Mouse (Mus musculus) megakaryocyte, adult 5-6 weeks (primary cell): ENCODE results near the gene Olfr70. TPM values are rescaled to one million over a fixed set of nuclear protein-coding genes. Genes with fewer than 3 reads are reported as not detected.

ENCODE experiments used
- ATAC-seq: 2 replicates; pipeline ENCODE4 v1.8.0; 2016; ENCODE audit warnings: mild to moderate bottlenecking, inconsistent platforms; ENCODE audit not compliant: poor library complexity, severe bottlenecking
- total RNA-seq, 2 experiments: library from RNA; stranded (forward) in 1 of 2; stranded (reverse) in 1 of 2; fragments of 153-499, 151-499 nt in 1 of 2; fragments of 221-1000, 200-1000 nt in 1 of 2; gene quantifications; 2 replicates each; pipeline versions ENCODE4 v1.2.3 to v1.2.4; 2015 to 2017

The Olfr70 gene
- total RNA-seq (2015) (not detected in 2 replicates), total RNA-seq (2017) (not detected in 2 replicates)

- ATAC-seq, result no peak
Observed at GRCm38 (mm10) chr4:43700707-43701106, at the start of gene Olfr70. TSS of gene Olfr70 (minus strand) at chr4:43700807.

DNA sequence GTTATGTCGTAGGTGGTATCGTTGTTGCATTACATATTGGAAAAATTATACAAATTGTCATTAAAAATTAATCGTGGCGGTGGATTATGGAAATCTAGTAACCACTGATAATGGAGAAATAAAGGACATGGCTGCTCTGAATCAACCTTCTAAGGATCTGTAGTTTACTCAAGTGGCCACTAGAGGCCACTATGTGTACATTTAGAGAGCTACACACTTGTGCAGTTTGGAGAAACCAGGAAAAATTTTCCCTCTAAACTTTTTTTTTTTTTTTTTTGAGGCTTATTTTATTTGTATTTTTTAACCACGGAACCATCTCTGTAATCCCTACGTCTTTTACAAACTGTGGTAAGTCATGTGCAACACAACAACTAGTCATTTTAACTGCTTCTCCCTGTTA, 44.6 kb upstream of the Olfr70 start:
- ATAC-seq, result no peak

DNA sequence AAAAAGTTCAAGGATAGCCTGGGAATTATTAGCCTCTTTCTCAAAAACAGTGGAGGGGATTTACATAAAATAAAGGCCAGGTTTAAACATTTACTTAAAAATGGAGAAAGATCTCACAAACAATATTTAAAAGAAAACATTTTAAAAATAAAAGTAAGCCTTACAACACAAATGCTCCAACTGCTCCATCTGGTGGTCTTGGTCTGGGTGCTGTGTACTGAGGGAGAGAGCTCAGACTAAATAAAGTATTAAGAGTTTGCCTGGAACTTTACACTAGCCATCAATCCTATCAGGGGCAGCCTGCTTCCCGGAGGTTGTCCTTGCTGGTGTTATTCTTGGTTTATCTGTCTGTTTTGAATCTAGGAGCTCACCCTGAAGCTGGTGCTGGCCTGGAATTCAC, 42.5 kb upstream of the Olfr70 start:
- ATAC-seq, result no peak

- no peak for ATAC-seq
Observed at GRCm38 (mm10) chr4:43742637-43743036, 42.0 kb upstream of the Olfr70 start.

GRCm38 (mm10) chr4:43741526-43741925, 40.9 kb upstream of the Olfr70 start:
- ATAC-seq, result no peak

GRCm38 (mm10) chr4:43738989-43739674, 38.5 kb upstream of the Olfr70 start:
- no peak for ATAC-seq

GRCm38 (mm10) chr4:43737144-43737543, 36.5 kb upstream of the Olfr70 start:
- no peak for ATAC-seq

GRCm38 (mm10) chr4:43733186-43733585, 32.6 kb upstream of the Olfr70 start:
- no peak for ATAC-seq

DNA sequence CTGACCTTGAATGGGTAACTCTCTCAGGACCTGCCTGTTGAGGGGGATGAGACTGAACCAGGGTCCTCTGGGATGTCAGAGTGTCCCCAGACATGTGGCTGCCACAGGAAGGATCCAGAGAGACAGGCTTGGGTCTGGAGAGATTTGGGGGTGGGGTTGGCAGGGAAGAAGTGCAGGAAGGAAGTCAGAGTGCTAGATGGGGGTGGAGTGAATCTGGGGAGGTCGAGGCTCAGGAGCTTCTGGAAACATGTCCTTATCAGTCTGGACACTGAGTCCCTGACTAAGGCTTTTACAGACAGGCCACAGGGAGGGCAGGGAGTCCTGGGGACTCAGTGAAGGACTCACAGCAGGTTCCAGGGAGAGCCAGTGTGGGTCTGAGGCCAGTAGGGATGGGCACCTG, 31.6 kb upstream of the Olfr70 start:
- no peak for ATAC-seq

GRCm38 (mm10) chr4:43730750-43731297, 30.2 kb upstream of the Olfr70 start:
- ATAC-seq, result no peak

DNA sequence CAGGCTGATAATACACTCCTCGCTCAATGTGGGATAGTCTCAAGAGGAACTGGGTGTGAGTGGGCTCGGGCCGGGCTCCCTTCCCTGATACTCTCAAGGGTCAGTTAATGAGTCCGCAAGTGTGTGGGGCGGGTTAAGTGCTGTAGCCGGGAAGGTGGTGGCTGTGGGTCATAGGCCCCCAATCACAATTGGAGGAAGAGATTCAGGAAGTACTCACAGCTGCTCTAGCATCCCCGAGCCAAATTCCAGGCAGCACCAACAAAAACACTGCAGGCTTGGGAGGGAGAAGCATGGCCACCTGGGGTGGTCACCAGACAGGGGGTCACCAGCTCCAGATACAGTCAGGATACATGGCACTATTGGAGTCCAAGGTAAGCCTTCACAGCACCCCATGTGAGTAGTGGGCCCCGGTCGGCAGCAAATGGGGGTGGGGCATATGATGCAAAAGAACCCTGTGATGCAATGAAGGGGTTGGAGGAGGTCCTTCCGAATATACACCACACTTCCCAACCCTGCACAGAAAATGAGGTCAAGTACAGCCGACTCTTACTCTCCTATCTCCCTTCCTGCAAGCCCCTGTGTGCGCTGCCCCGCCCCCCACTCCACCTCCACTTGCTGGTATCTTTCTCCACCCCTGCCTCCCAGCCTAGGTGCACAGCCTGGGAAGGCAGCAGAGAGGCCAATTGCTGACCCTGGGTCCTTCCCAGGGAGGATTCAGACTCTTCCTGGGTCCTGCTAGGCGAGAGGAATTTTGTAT, 29.4 kb upstream of the Olfr70 start, which contains the start of gene Spaar:
TSS of gene Spaar (plus strand) at position 241 of the 757 bp plus-strand sequence.
- ATAC-seq, result no peak

GRCm38 (mm10) chr4:43729126-43729525, 28.5 kb upstream of the Olfr70 start:
- no peak for ATAC-seq

- no peak for ATAC-seq
Observed at GRCm38 (mm10) chr4:43728576-43728954, 28.0 kb upstream of the Olfr70 start.

DNA sequence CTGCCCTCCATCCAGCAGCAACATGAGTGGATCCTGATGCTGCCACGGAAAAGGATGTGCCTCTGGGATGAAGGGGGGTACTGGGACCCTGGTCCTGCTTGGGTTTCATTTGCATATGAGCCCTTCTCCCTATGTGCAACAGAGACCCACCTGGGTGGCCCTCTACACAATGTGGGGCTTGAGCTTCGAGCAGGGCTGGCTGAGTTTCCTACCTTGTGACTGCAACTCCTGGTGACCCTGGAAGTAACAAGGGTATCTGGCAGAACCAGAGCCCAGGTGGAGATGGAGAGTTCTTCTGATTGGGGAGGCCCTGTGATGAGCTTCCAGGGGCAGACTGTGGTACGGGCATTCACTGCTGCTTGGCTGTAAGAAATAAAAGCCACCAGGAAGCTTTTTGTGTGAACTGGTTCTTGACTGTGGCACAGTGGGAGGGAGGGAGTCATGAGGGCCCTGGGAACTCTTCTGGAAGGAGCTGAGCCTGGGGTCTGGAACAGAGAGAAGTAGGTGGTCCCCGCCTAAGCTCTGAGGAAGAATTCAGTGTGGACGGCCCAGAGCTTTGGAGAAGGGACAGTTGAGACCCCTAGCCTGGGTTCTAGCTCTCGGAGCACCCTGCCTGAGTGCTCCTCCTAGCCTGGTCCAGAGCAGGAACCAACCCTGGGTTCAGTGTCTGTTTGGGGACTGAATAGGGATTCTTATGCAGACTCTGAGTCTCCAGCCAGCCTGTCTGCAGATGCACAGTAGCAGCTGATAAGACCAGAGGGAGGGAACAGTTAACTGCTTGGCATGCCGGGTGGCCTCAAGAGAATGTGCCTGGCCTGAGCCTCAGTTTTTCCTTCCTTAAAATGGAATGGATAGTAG, 27.3 kb upstream of the Olfr70 start:
- ATAC-seq, result no peak

- no peak for ATAC-seq
Observed at GRCm38 (mm10) chr4:43726995-43727394, 26.4 kb upstream of the Olfr70 start, which contains the start of gene Hrct1. TSS of gene Hrct1 (plus strand) at chr4:43727188.

DNA sequence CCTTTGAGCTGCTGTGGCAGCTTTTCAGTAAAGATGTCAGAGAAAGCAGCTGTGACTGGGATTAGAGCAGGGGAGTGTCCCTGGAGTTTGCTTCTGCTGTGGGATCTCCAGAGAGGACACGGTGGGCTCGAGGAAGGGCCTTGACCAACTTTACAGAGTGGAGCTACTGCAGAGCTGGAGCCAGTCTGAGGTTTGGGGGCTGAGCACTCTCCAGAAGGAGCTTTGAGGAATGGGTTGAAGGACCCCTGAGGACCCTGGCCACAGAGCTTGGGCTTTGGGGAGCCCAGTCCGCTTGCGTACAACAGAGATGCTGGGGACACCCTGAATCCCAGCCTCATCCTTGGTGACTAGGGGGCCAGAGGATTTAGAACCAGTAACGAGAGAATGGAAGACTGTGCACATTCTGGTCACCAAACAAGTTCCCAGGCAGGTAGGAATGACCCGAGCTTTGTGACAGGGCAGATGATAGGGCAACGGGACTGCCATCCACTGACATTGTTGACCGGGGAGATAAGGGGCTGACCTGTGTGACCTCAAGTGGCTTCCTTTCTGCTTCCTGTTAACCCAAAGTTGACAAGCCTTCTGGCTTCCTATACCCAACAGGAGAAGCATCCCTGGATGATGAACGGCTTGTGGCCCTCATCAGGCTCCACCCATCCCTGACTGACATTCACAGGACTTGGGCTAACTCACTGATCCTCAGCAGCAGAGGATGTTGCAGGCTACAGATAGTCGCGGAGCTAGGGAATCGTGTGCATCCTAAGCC, 25.8 kb upstream of the Olfr70 start:
- ATAC-seq, result no peak

- no peak for ATAC-seq
Observed at GRCm38 (mm10) chr4:43724764-43725163, 24.2 kb upstream of the Olfr70 start.

DNA sequence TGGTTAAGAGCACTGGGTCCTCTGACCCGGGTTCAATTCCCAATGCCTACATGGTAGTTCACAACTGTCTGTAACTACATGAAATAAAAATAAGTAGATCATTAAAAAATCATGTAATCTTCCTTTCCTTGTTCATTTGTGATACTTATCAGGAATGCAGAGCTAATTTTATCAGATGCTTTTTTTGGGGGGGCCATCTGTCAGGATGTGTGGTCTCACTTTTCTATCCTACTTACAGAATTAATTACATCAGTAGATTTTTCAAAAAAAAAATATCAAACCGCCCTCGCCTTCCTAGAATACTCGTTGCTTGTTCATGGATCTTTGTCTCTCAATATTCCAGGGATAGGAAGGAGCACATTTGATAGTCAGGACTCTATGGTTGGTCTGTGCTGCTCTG, 21.6 kb upstream of the Olfr70 start:
- no peak for ATAC-seq

- ATAC-seq, result no peak
Observed at GRCm38 (mm10) chr4:43720491-43721228, 20.1 kb upstream of the Olfr70 start.
